Mouse (Mus musculus): ENCODE measurements around the gene Cdkal1.

DNA sequence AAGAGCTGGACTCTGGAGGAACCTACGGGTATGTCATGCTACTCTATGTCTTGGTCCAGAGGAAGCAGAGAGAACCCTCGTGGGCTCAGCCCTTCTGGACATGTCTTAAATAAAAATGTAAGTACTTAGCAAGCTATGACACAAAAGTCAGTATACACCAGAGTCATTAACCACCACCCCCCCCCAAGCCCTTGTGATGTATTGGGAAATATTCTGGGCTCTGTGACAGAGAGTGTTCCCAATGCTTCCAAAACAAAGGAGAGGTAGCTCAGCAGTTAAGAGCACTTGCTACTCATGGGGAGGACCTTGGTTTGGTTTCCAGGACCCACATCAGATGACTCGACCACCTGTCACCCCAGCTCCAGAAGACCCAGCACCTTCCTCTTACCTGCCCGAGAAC, 606.9 kb downstream of the Cdkal1 start:
- no peak for TF ChIP-seq CTCF (IDR thresholded peaks at IDR 0.05; ENCODE audit: borderline replicate concordance, extremely low read depth, insufficient read depth, insufficient read length)
- TF ChIP-seq POLR2A (IDR thresholded peaks at IDR 0.05; ENCODE audit: borderline replicate concordance, extremely low read depth, insufficient read depth, insufficient read length, poor library complexity, severe bottlenecking): no peak

Data from brain, embryonic 14.5 days (tissue).